Mouse (Mus musculus) gastrocnemius, adult 8-10 months (tissue): ENCODE results near the gene Fpr2. TPM values are rescaled to one million over a fixed set of nuclear protein-coding genes. Genes with fewer than 3 reads are reported as not detected.
"Not testable (repeated sequence)": the region's sequence is repeated elsewhere in the genome, so short reads cannot be mapped to it uniquely, and the experiment has no call there.

ENCODE experiments used
- DNase-seq, 2 experiments: peaks; one replicate each; pipeline ENCODE4 v3.0.0; 2022; ENCODE audit warnings: low spot score in 2 of 2
- total RNA-seq, 4 experiments: library from RNA; stranded (reverse); gene quantifications; 2 replicates each; pipeline ENCODE4 v1.2.4; 2022

Fpr2 gene
- total RNA-seq = not detected

DNA sequence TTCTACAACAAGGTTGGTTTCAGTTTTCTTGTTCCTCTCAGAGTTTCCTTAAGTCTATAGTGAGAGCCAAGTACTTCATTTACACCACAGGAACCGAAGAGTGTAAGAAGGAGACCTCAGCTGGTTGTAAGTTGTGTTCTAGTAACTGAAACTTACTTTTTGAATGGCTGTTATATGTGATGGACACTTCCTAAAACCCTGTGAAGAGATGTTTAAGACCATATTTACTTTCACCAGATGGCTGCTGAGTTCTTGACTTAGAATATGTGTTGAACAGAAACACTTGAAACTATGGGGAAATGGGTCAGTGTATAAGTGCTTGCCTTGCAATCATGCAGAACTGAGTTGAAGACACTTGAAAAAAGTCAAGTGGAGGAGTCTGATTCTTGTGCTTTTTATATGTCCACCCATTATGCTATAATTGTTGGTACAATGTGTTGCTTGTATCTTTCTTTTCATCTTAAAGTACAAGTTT lies at the start of gene Fpr2, which contains the start of gene Fpr3:
Fpr2 (plus strand) TSS at position 51 of the 475 bp plus-strand sequence.
Fpr3 (plus strand) TSS at position 79 of the 475 bp plus-strand sequence.
- no peak for DNase-seq

DNA sequence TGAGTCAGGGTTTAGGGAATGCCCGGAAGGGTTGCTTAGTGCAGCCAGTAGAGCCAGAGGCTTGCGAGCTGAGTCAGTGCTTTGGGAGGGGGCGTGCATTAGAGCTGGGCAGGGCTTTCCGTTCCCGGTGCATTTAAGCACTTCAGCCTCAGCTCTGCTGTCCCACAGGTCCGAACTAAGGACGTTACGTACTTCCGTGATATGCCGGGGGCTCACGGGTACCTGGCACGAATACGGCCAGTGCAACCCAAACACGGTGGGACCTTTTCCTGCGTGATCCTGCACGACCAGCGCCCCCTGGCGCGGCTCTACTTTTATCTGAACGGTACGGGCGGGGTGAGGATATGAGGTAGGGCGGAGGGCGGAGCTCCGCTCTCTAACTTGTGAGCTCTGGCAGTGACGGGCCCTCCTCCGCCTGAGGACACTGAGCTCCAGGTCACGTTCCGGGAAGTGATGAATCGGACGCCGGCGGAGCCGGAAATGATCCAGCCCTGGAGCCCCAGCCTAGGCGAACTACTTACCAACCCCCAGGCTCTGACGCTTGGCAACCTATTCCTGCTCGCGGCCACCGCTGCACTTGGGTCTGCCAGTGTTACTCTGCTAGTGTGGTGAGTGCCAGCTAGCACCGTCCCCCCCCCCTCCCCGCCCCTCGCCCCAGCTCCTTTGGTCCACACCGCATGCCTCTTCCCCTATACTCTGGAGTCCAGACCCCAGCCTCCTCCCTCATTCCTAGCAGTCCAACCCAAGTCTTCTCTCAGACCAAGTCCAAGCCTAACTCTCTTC lies 49.5 kb upstream of the Fpr2 start:
- peak; percentile 96 to 98 for DNase-seq

DNA sequence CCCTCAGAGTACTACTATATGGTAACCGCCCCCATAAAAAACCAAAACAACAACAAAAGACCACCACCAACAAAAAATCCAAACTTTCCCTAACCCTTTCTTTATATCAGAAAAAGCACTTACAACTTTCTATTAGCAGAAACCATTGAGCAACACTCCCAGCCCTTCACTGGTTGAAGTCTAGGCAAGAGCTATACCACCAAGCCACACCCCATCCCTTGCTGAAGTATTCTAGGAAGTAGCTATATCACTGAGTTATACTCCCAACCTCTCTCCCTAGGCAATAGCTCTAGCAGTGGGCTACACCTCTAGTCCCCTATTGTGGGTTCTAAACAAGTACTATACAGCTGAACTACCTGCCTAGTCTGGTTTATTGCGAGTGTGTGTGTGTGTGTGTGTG lies 48.3 kb upstream of the Fpr2 start:
- no peak for DNase-seq

DNA sequence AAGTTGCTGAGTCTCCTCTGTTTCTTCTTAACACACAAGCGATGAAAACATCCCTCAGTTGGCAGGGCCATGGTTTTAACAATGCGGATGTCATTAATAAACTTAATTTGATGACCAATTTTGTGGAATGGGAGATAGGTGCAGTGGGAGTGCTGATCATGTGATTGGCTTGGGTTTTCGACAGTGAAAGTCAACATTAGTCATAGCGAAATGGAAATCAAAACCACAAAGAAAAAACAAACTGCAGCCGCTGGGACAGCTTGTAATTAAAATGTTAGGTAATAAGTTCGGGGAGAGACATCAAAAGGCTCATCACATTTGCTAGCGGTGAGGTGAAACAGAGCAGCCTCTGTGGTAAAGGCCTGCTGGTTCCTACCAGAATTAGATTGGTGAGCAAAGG lies 46.8 kb upstream of the Fpr2 start:
- no peak for DNase-seq

DNA sequence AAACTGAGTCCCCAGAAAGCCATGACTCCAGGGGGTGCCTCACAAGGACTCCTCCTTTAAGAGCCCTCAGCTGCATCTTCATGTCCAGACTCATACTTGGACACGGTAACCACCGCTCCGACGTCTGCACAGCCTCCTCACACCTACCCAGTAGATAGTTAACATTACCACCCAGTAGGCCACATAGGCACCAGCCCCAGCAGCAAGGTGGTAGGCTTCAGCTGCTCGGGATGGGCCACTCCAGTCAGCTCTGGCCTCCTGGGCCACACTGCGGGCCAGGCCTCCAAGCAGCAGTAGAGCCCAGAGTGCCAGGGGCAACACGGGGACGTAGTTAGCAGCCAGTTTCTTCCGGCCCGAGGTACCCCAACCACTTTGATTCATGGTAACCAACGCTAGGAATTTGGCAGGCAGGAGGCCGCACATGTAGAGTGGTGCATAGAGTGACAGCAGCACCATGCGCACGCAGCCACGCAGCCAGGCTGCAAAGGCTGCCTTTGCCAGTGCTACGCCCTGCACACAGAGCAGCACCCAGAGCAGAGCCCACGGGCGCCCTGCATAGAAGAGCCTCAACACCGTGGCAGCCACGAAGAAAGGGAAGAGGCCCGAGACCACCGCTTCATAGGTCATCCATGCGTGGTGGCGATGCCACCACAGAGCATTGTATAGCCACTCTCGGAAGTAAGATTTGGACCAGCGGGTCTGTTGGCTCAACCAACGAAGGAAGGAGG lies 43.9 kb upstream of the Fpr2 start:
- no peak for DNase-seq

DNA sequence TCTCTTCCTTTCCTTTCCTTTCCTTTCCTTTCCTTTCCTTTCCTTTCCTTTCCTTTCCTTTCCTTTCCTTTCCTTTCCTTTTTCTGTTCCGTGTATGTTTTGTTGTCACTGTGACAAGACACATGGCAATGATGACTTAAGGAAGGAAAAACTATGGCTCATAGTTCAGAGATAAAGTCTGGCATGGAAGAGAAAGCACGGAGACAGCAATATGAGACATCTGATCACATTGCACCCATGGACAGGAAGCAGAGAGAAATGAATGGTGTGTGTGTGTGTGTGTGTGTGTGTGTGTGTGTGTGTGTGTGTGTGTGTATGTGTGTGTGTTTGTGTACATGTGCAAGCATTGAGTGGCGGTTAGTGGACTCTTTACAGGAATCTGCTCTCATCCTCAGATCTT lies 43.0 kb upstream of the Fpr2 start:
- DNase-seq = not testable (repeated sequence)

DNA sequence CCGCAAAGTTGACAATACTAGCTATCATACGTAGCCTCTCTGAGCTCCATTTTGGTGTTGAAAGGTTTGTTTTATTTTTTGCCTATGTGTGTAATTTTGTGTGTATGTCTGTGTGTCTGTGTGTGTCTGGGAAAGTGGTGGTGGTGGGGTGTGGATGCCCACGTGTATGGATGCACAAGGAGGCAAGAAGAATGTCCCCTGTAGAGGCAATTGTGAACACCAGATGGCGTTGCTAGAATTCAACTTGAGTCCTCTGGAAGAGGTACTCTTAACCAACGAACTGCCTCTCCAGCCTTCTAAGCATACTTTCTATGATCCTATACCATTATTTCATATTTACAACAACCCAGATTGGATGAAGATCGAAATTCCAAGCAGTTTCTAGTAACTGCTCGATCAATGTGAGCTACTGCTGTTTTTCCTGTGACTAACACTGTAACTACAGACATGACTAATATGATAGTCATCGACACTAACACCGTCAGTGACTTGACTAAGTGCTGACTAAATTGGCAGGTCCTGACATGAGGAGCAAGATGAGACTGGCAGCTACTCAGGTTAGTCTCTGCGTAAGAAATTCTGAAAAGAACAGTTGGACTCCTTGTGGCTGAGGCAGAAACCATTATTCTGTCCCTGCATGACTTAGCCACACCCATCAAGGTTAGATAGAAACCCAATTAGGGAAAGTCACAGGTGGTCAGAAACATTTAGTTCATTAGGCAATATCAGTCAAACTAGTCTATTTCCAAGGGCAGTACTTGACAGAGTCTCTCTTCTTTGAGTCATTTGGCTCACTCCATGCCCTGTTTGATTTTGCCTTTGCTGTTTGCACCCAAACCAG lies 42.2 kb upstream of the Fpr2 start:
- DNase-seq = no peak

DNA sequence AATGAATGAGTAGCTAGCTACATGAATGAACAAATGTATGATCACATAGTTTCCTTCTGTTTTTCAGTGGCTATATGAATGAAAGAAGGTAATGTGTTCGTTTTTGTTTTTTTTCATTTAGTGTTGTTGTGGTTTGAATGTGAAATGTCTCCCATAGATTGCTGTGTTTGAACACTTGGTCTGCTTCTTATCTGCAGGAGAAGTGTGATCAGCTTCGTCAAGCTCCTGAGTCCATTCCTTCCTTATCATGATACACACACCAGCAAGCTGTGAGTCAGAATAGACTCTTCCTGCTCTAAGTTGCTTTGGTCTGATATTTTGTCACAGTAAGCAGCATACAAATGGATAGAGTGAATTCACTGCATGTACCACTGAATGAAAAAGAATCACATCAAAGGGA lies 38.6 kb upstream of the Fpr2 start:
- DNase-seq = no peak

DNA sequence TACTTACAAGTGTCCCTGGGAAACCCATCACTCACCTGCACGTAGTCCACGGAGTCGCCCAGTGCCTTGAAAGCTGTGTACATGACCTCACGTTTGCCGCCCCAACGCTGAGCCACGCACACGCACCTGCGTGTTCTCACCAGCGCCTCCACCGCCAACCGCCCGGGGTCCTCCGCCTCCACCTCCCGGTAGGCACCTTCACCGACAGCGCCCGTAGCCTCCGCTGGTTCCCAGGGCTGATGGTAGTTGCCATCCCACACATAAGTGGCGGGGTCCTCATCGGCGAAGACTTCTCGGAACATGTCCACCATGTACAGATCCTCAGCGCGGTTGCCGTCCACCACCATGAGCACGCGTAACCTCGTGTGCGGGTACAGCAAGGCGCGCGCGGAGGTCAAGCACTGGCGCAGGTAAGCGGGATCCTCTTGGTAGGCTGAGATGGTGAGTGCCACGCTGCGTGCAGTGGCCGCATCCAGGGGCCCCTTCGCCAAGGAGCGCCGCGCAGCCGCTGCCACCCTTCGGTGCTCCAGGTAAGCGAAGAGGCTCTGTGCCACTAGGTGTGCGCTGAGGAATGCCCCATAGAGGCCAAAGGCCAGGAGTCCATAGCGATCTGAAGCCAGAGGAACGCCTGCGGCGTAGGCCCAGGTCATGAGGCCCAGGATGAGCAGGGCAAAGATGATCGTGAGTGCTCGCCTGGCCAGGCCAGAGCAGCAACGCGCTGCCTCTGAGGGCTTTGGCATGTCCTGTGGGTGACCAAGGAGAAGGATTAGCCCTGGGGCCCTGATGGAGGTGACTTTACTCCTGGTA lies 37.5 kb upstream of the Fpr2 start:
- no peak for DNase-seq

DNA sequence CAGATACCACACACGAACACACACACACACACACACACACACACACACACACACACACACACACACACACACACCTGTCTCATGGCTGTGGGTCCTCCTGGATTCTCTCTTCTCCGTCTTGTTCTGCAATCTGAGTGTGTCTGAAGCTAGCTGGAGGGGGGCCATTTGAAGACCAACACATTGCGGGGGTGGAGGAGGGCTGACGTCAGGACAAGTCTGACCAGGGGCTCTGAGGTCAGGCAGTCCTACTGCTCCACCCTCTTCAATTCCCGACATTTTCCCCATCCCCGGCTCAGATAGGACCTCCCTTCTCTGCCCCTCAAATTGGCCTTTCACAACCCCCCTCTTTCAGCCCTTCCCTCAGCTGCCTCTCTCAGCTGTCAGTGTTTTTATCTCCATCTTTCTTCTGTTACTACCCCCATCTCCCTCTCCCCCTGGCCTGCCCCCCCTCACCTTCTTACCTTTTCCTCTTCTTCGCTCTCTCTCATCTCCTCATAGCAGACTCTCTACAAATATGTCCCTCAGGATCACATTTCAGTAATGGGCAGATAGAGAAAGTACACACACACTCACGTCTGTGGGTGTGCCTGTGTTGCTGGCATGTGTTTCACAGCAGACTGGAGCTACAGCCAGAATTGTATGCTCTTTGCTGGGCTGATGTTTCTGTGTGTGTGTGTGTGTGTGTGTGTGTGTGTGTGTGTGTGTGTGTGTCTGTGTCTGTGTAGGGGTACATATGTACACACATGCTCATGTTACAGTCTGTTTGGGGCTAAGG lies 32.4 kb upstream of the Fpr2 start, which contains the start of gene Has1:
Has1 (minus strand) TSS at position 142 of the 775 bp plus-strand sequence.
- DNase-seq = no peak

DNA sequence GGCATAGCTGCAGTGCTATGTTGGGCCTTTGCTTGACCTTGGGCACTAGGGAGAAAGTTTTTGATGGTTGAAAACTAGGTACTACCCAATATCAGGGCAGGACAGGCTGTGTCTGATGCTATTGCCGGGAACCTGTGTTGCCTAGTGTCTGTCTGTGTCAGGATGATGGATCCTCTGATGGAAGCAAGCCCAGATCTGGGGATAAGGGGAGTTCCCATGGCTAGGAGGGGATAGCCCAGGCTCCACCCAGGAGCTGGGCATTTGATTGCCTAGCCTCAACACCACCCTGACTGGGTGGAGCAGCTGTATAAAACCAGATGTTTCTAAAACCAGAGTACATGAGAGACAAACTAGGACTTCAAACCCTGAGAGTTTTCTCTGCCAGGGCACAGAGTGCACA lies 31.0 kb upstream of the Fpr2 start:
- no peak for DNase-seq

DNA sequence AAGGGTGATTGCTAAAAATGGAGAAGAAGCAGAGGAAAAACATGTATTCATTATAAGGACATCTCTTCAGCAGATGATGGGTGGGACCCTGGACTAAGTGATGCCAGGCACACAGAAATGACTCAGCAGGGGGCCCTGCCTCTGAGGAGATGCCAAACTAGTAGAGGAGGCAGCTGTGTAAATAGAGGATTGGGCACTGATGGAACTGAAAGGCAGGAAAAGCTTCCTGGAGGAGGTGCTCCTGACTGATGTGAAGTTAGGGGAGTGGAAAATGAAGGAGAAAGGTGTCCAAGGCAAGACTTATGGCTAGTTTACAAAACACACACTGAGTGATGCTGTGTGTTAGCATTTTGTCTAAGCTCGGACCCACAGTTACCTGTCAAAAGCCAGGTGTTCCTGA lies 30.2 kb upstream of the Fpr2 start:
- no peak for DNase-seq

DNA sequence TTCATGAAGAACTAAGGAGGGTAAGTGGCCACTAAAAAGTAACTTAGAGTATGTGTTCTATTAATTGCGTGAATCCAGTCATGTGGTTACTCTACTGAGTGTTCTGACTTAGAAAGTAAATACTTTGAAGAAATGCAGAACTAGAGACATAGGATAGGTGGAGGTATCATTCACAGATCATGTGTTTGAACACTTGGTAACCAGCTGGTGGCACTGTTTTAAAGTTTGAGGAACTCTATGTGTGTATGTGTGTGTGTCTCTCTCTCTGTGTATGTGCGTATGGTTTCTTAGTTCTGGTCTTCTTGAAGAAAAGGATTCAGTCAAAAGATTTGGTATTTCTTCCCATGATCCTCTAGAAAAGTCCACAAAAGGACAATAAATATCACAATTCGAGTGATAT lies 27.5 kb upstream of the Fpr2 start:
- no peak for DNase-seq

DNA sequence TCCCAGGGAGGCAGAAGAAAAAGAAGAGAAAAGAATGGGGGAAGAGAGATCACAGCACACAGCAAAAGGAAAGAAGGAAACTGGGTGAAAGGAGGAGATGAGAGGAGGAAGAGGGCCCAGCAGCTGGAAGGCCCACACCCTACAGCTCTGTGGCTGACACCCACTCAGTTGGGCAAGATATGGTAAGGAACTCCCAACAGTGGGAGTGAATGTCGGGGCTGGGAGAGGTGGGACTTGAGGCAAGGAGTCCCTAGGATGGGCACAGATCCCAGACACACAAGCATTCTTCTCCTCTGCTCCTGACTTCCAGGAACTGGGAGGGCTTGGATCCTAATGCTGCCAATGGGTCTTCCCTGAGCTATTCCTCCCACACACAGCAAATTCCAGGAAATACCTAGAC lies 25.3 kb upstream of the Fpr2 start:
- peak in 1 of 2 experiments; percentile 14 for DNase-seq

DNA sequence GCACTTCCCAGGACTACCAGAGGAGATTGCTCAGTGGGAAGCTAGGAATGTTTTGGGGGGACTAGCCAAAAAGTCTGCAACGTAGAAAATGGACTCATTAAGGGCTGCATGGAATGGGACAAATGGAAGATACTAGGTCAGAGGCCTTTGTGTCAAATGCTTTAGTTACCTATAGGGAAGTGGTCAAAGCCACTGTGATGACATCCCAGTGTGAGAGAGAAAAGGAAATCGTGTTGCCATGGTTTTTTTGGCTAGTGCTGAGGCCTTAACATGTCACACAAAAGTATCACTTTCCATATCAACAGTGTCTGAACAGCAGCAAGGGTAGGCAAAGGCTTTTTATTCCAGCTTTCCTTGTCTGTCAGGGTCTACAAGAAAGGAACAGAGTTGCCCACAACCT lies 22.5 kb upstream of the Fpr2 start:
- DNase-seq = no peak

DNA sequence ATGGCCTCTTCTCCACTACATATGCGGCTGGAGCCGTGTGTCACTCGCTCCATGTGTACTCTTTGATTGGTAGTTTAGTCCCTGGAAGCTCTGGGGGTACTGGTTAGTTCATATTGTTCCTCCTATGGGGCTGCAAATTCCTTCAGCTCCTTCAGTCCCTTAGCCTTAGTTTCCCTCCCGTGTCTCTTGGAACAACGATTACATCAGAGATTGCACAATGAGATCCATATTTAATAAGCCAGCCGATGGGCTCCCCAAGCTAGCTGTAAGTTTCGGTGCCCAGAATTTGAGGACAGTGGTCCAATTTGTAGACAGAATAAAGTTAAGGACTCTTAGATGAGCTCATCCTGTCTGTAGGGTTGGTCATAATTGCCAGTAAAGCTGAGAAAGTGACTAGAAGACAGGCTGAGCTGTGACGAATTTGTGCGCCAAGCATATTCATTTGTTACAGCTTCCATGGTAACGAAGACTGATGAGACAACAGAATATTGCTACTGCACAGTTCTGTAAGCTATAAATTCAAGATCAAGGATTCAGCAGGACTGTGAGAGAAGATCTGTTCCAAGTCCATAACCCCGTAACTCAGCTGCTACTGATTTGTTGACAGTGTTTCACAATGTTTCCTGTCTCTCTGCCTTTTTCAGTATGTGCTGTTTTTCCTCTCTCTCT lies 20.7 kb upstream of the Fpr2 start:
- DNase-seq = no peak

DNA sequence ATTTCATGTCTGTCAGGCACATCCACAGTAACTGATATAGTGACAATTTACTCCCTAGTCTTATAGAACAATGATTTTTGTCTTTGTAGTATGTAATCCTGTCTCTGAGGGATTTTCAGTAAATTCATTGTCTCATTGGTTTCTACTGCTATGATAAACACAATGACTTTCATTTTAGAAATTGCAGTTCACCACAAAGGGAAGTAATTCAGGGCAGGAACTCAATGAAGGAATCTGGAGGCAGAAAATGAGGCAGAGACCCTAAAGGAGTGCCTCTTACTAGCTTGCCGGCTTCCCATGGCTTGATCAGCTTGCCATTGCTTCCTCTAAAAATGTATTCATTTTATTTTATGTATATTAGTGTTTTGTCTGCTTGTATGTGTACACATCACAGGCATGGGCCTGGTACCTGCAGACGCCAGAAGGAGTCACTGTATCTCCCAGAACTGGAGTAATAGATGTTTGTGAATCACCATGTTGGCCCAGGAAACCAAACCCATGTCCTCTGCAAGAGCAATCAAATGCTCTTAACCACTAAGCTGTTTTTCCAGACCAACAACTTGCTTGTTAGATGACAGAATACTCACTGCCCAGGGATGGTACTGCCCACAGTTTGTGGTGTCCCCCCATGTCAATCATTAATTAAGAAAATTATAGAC lies 16.6 kb upstream of the Fpr2 start:
- no peak for DNase-seq

DNA sequence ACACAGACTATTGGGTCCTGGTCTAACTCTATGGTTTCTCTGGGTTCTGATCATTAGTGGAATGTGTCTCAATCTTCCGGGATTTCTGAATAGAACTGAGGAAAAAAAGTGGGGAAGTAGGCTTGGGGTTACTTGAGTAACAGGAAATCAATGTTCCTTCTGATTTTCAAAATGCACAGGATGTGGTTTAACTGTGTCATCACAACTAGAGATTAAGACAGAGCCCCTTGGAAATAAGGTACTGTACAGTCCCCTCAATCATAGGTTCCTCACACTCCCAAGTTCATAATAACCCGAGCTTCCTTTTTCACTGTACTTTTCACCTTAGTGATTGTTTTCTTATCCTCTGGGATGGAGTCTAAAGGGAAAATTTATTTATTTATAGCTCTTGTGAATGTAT lies 15.9 kb upstream of the Fpr2 start:
- DNase-seq = no peak

DNA sequence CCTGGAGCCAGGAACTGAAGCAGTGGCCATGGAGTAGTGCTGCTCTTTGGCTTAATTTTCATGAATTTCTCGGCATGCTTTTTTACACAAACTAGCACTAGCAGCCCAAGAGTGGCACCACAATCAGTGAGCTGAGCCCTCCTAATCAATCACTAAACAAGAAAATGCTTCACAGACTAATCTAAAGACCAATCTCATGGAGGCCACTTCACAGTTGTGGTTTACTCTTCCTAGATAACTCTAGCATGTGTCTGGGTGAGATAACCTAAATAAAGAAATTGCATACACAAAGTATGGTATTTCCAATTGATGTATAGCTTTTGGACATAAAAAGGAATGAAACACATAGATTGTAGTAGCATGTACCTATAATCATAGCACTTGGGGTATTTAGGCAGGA lies 8.3 kb upstream of the Fpr2 start:
- DNase-seq = no peak
